Mouse (Mus musculus): ENCODE data around the gene Ppp1r35. TPM values are rescaled to one million over a fixed set of nuclear protein-coding genes. Genes with fewer than 3 reads are reported as not detected.

Ppp1r35 gene
- polyA plus RNA-seq, 1 experiment: 120 TPM

- H3K36me3 ChIP-seq (ENCODE audit: control insufficient read depth, insufficient read depth, low read length): peaks cover 6% of the 10 kb centered on the region; the same call in 1 of the 2 replicates
- no peak for TF ChIP-seq POLR2A (IDR thresholded peaks at IDR 0.05; ENCODE audit: control insufficient read depth, extremely low read depth, insufficient read depth, low read length, poor library complexity)
- no peak for TF ChIP-seq CTCF (IDR thresholded peaks at IDR 0.05; ENCODE audit: borderline replicate concordance, control insufficient read depth, extremely low read depth, insufficient read depth, low read length, poor library complexity)
Measured at GRCm38 (mm10) chr5:137740506-137740905, 38.1 kb upstream of the Ppp1r35 start.

GRCm38 (mm10) chr5:137741023-137741931, 37.4 kb upstream of the Ppp1r35 start, which contains the start of gene Nyap1:
Nyap1 (minus strand) TSS chr5:137741607.
- Histone ChIP-seq H3K4me3 (ENCODE audit: control insufficient read depth, insufficient read depth, low read length) (peak within 1 kb of the TSS; percentile 83), H3K4me1 (replicated peaks; ENCODE audit: control insufficient read depth, insufficient read depth, low read length) (peaks cover 40% of the 10 kb centered on the region), H3K36me3 (ENCODE audit: control insufficient read depth, insufficient read depth, low read length) (no peaks in the 10 kb centered on the region), H3K27me3 (ENCODE audit: control insufficient read depth, insufficient read depth, low read length) (no peaks in the 10 kb centered on the region), H3K27ac (ENCODE audit: control insufficient read depth, insufficient read depth, low read length) (peak within 1 kb of the TSS; percentile 62)
- peak; percentile 94 for DNase-seq
- TF ChIP-seq CTCF (IDR thresholded peaks at IDR 0.05; ENCODE audit: borderline replicate concordance, control insufficient read depth, extremely low read depth, insufficient read depth, low read length, poor library complexity): peak; percentile 99
- peak; percentile 92 for TF ChIP-seq POLR2A (IDR thresholded peaks at IDR 0.05; ENCODE audit: control insufficient read depth, extremely low read depth, insufficient read depth, low read length, poor library complexity)
- under 1% methylated on average over 71 of the region's 71 CpGs for WGBS

More at GRCm38 (mm10) chr5:137740506-137740905, 38.1 kb upstream of the Ppp1r35 start:
- 73% methylated on average over 11 of the region's 11 CpGs for WGBS
- DNase-seq: no peak
- H3K4me1 ChIP-seq (replicated peaks; ENCODE audit: control insufficient read depth, insufficient read depth, low read length): peaks cover 39% of the 10 kb centered on the region
- H3K27me3 ChIP-seq (ENCODE audit: control insufficient read depth, insufficient read depth, low read length): no peaks in the 10 kb centered on the region
- peak overlapping the region; percentile 83 for H3K4me3 ChIP-seq (ENCODE audit: control insufficient read depth, insufficient read depth, low read length)
- peak overlapping the region; percentile 22; the same call in 1 of the 2 replicates for H3K27ac ChIP-seq (ENCODE audit: control insufficient read depth, insufficient read depth, low read length)

GRCm38 (mm10) chr5:137742048-137742447, 36.6 kb upstream of the Ppp1r35 start:
- Histone ChIP-seq H3K4me3 (ENCODE audit: control insufficient read depth, insufficient read depth, low read length) (no peak overlapping the region), H3K36me3 (ENCODE audit: control insufficient read depth, insufficient read depth, low read length) (no peaks in the 10 kb centered on the region), H3K4me1 (replicated peaks; ENCODE audit: control insufficient read depth, insufficient read depth, low read length) (peaks cover 40% of the 10 kb centered on the region), H3K27me3 (ENCODE audit: control insufficient read depth, insufficient read depth, low read length) (no peaks in the 10 kb centered on the region), H3K27ac (ENCODE audit: control insufficient read depth, insufficient read depth, low read length) (no peak overlapping the region; the same call in 1 of the 2 replicates)
- 69% methylated on average over 10 of the region's 10 CpGs for WGBS
- TF ChIP-seq POLR2A (IDR thresholded peaks at IDR 0.05; ENCODE audit: control insufficient read depth, extremely low read depth, insufficient read depth, low read length, poor library complexity) (no peak), CTCF (IDR thresholded peaks at IDR 0.05; ENCODE audit: borderline replicate concordance, control insufficient read depth, extremely low read depth, insufficient read depth, low read length, poor library complexity) (no peak)
- no peak for DNase-seq

GRCm38 (mm10) chr5:137742836-137743235, 35.8 kb upstream of the Ppp1r35 start:
- Histone ChIP-seq H3K27me3 (ENCODE audit: control insufficient read depth, insufficient read depth, low read length) (no peaks in the 10 kb centered on the region), H3K4me3 (ENCODE audit: control insufficient read depth, insufficient read depth, low read length) (no peak overlapping the region), H3K4me1 (replicated peaks; ENCODE audit: control insufficient read depth, insufficient read depth, low read length) (peaks cover 37% of the 10 kb centered on the region), H3K36me3 (ENCODE audit: control insufficient read depth, insufficient read depth, low read length) (no peaks in the 10 kb centered on the region), H3K27ac (ENCODE audit: control insufficient read depth, insufficient read depth, low read length) (no peak overlapping the region)
- 98% methylated on average over 6 of the region's 6 CpGs for WGBS
- DNase-seq: no peak
- TF ChIP-seq CTCF (IDR thresholded peaks at IDR 0.05; ENCODE audit: borderline replicate concordance, control insufficient read depth, extremely low read depth, insufficient read depth, low read length, poor library complexity) (no peak), POLR2A (IDR thresholded peaks at IDR 0.05; ENCODE audit: control insufficient read depth, extremely low read depth, insufficient read depth, low read length, poor library complexity) (no peak)

- Histone ChIP-seq H3K27me3 (ENCODE audit: control insufficient read depth, insufficient read depth, low read length) (no peaks in the 10 kb centered on the region), H3K4me3 (ENCODE audit: control insufficient read depth, insufficient read depth, low read length) (no peak overlapping the region), H3K27ac (ENCODE audit: control insufficient read depth, insufficient read depth, low read length) (no peak overlapping the region), H3K4me1 (replicated peaks; ENCODE audit: control insufficient read depth, insufficient read depth, low read length) (peaks cover 24% of the 10 kb centered on the region), H3K36me3 (ENCODE audit: control insufficient read depth, insufficient read depth, low read length) (peaks cover 3% of the 10 kb centered on the region; the same call in 1 of the 2 replicates)
- no peak for DNase-seq
- TF ChIP-seq POLR2A (IDR thresholded peaks at IDR 0.05; ENCODE audit: control insufficient read depth, extremely low read depth, insufficient read depth, low read length, poor library complexity): no peak
- no peak for TF ChIP-seq CTCF (IDR thresholded peaks at IDR 0.05; ENCODE audit: borderline replicate concordance, control insufficient read depth, extremely low read depth, insufficient read depth, low read length, poor library complexity)
- WGBS: 94% methylated on average over 7 of the region's 7 CpGs
Measured at GRCm38 (mm10) chr5:137744197-137744596, 34.5 kb upstream of the Ppp1r35 start.

- Histone ChIP-seq H3K27ac (ENCODE audit: control insufficient read depth, insufficient read depth, low read length) (peak within 1 kb of the TSS; percentile 94), H3K27me3 (ENCODE audit: control insufficient read depth, insufficient read depth, low read length) (no peaks in the 10 kb centered on the region), H3K4me1 (replicated peaks; ENCODE audit: control insufficient read depth, insufficient read depth, low read length) (peaks cover 16% of the 10 kb centered on the region), H3K36me3 (ENCODE audit: control insufficient read depth, insufficient read depth, low read length) (peaks cover 6% of the 10 kb centered on the region; the same call in 1 of the 2 replicates), H3K4me3 (ENCODE audit: control insufficient read depth, insufficient read depth, low read length) (peak within 1 kb of the TSS; percentile 97)
- peak; percentile 93 for DNase-seq
- WGBS: 2% methylated on average over 28 of the region's 28 CpGs
- peak; percentile 84 for TF ChIP-seq POLR2A (IDR thresholded peaks at IDR 0.05; ENCODE audit: control insufficient read depth, extremely low read depth, insufficient read depth, low read length, poor library complexity)
- TF ChIP-seq CTCF (IDR thresholded peaks at IDR 0.05; ENCODE audit: borderline replicate concordance, control insufficient read depth, extremely low read depth, insufficient read depth, low read length, poor library complexity): peak; percentile 72; the same call in 1 of the 2 replicates
Measured at GRCm38 (mm10) chr5:137745214-137746171, 33.2 kb upstream of the Ppp1r35 start, which contains the start of gene Tsc22d4. Tsc22d4 (plus strand) TSS chr5:137745730.

Data from thymus, adult 2 months (tissue).